Mouse (Mus musculus): ENCODE data around the gene Prdm11. TPM values are rescaled to one million over a fixed set of nuclear protein-coding genes. Genes with fewer than 3 reads are reported as not detected.
A peak's percentile ranks its signal among the peaks of the same experiment; 100 is the strongest.

Prdm11 gene
- total and polyA plus RNA-seq, 2 experiments from 2014 or later, result 2.6 to 12.2 TPM

DNA sequence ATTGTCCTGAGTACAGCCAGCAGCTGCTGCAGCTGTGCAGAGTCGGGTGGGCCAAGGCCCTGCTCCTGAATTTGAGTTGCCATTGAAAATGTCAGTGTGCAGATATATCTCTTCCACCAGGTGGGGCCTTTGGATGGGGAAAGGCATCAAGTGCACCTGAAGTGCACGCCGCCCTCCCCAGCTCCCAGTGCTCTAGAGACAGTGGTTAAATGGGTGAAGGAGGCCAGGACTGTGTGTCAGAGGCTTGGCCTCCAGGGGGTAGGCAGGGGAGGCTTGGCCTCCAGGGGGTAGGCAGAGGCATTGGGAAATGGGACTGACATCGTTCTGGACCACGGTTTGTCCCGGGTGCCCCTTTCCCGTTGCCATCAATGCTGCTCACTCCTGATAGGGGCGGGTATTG lies 79.7 kb downstream of the Prdm11 start:
- DNase-seq (ENCODE audit: low spot score), result no peak
- Histone ChIP-seq H3K4me1 (ENCODE audit: insufficient read depth, low read length) (peaks cover 3% of the 10 kb centered on the region; the same call in 1 of the 2 replicates), H3K9me3 (ENCODE audit: low read length) (no peaks in the 10 kb centered on the region), H3K36me3 (ENCODE audit: insufficient read depth, low read length) (0 out of 2 replicates have a peak, but pooled peaks cover 2% of the 10 kb centered on the region), H3K9ac (replicated peaks; ENCODE audit: low read length, poor library complexity, severe bottlenecking) (no peak overlapping the region), H3K27me3 (ENCODE audit: insufficient read depth, low read length) (no peaks in the 10 kb centered on the region), H3K27ac (ENCODE audit: low read depth, low read length) (no peak overlapping the region), H3K4me3 (ENCODE audit: low read depth, low read length) (no peak overlapping the region), H3K4me2 (ENCODE audit: low read depth, low read length, poor library complexity, severe bottlenecking) (no peak overlapping the region)
- WGBS, result 50% methylated on average over 8 of the region's 8 CpGs
- ATAC-seq (ENCODE audit: low FRiP score), result no peak
- peak; percentile 52 for TF ChIP-seq CTCF (IDR thresholded peaks at IDR 0.05)

DNA sequence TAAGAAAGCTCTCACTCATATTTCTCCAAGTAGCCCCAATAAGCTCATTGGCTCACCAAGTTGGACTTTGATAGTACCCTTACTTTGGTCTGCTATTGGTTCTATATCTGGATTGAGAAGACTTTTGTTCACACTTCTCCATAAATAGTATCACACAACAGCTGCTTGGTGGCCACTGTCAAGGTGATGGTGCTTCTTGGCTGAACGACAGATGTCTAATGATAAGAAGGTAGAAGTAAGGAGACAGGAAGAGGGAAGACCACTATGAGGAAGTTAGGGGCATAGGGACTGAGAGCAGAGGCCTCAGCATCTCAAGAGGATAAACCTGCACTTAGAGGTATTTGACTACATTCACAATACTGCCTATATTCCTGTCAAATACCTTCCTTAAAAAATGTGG lies 81.6 kb downstream of the Prdm11 start:
- 94% methylated on average over 1 of the region's 1 CpGs for WGBS
- DNase-seq (ENCODE audit: low spot score), result no peak
- H3K4me2 ChIP-seq (ENCODE audit: low read depth, low read length, poor library complexity, severe bottlenecking), result no peak overlapping the region

DNA sequence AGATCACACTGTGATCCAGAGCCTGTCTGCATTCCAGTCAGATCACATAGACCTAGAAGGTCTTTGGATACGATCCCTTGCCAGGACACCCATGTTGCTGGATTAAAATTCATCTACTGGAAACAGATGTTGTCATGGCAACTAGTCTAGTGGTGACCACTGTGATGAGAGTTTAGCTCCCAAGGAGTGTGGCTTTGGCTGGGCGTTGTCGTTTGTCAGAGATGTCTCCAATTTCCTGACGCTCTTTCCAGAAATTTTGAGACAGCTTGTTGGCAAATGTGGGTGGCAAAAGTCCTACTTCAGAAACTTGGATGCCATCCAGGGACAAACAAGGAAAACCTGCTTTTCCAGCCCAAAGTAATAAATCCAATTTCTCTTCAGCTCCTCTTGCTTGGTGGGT lies 87.3 kb downstream of the Prdm11 start:
- Histone ChIP-seq H3K4me1 (ENCODE audit: insufficient read depth, low read length) (no peaks in the 10 kb centered on the region), H3K4me3 (ENCODE audit: low read depth, low read length) (no peak overlapping the region), H3K27ac (ENCODE audit: low read depth, low read length) (no peak overlapping the region), H3K9me3 (ENCODE audit: low read length) (no peaks in the 10 kb centered on the region), H3K4me2 (ENCODE audit: low read depth, low read length, poor library complexity, severe bottlenecking) (no peak overlapping the region), H3K27me3 (ENCODE audit: insufficient read depth, low read length) (no peaks in the 10 kb centered on the region), H3K36me3 (ENCODE audit: insufficient read depth, low read length) (peaks cover 6% of the 10 kb centered on the region; the same call in 1 of the 2 replicates), H3K9ac (replicated peaks; ENCODE audit: low read length, poor library complexity, severe bottlenecking) (no peak overlapping the region)
- DNase-seq (ENCODE audit: low spot score) (peak; percentile 45), ATAC-seq (ENCODE audit: low FRiP score) (no peak)
- no peak for TF ChIP-seq CTCF (IDR thresholded peaks at IDR 0.05)
- WGBS, result 53% methylated on average over 4 of the region's 4 CpGs

More for the DNA sequence above, 81.6 kb downstream of the Prdm11 start:
- Histone ChIP-seq H3K27me3 (ENCODE audit: insufficient read depth, low read length) (no peaks in the 10 kb centered on the region), H3K9ac (replicated peaks; ENCODE audit: low read length, poor library complexity, severe bottlenecking) (no peak overlapping the region), H3K36me3 (ENCODE audit: insufficient read depth, low read length) (no peaks in the 10 kb centered on the region), H3K4me3 (ENCODE audit: low read depth, low read length) (no peak overlapping the region), H3K9me3 (ENCODE audit: low read length) (no peaks in the 10 kb centered on the region), H3K27ac (ENCODE audit: low read depth, low read length) (no peak overlapping the region), H3K4me1 (ENCODE audit: insufficient read depth, low read length) (peaks cover 3% of the 10 kb centered on the region; the same call in 1 of the 2 replicates)
- ATAC-seq (ENCODE audit: low FRiP score), result no peak
- no peak for TF ChIP-seq CTCF (IDR thresholded peaks at IDR 0.05)

DNA sequence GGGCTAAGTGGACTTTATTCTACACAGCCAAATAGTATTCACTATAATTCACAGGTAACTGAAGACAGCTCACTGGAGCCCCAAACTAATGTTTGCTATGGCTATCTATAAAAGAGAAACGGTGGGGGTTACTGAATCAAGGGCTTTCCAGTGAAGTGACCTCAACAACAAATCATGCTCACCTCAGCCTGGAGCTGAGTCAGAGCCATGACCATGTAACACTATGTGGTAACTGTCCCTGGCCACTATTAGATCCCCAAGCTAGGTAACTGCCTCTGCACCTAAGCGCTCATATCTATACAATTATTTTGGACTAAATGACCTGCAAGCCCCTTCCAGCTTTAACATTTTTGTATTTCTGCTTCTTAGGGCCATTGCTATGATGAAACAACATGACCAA lies 89.0 kb downstream of the Prdm11 start:
- ATAC-seq (ENCODE audit: low FRiP score) (no peak), DNase-seq (ENCODE audit: low spot score) (no peak)
- Histone ChIP-seq H3K9ac (replicated peaks; ENCODE audit: low read length, poor library complexity, severe bottlenecking) (no peak overlapping the region), H3K36me3 (ENCODE audit: insufficient read depth, low read length) (peaks cover 12% of the 10 kb centered on the region), H3K4me3 (ENCODE audit: low read depth, low read length) (no peak overlapping the region), H3K9me3 (ENCODE audit: low read length) (no peaks in the 10 kb centered on the region), H3K4me1 (ENCODE audit: insufficient read depth, low read length) (no peaks in the 10 kb centered on the region), H3K27me3 (ENCODE audit: insufficient read depth, low read length) (no peaks in the 10 kb centered on the region), H3K27ac (ENCODE audit: low read depth, low read length) (no peak overlapping the region), H3K4me2 (ENCODE audit: low read depth, low read length, poor library complexity, severe bottlenecking) (no peak overlapping the region)
- TF ChIP-seq CTCF (IDR thresholded peaks at IDR 0.05), result no peak
- WGBS, result 92% methylated on average over 2 of the region's 2 CpGs

DNA sequence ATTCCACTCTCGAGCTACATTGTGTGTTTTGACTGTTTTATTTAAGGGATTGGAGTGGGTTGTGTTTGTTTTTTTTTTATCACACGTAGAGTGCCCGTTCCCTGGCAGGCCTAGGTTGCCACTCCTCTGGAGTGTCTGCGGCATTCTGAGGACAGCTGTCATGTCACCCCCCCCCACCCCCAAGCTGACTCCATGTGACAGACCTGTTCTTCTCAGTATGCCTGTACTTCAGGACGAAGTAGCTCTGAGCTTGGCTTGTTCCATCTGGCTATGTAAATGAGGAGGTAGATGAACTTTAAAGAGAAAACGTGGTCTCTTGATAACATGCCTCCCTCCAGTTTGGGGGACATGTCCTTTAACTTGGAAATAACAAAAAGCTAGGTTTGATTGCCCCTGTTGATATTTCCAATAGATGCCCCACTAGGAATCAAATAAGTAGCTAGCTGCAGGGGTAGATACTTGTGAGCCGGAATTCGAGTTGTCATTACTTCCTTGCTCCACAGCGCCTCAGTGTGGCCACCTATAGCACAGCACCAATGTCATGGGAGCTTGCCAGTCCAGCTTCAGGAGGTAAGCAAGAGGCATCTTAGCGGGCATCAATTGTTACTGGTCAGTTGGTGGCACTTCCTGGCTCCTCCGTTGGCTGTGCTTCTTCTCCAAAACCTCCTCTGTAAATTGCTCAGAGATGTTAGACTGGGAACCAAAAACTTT lies 91.4 kb downstream of the Prdm11 start:
- no peak for ATAC-seq (ENCODE audit: low FRiP score)
- peak; percentile 82 for TF ChIP-seq CTCF (IDR thresholded peaks at IDR 0.05)
- Histone ChIP-seq H3K36me3 (ENCODE audit: insufficient read depth, low read length) (peaks cover 12% of the 10 kb centered on the region), H3K4me2 (ENCODE audit: low read depth, low read length, poor library complexity, severe bottlenecking) (no peak overlapping the region), H3K27ac (ENCODE audit: low read depth, low read length) (no peak overlapping the region), H3K27me3 (ENCODE audit: insufficient read depth, low read length) (no peaks in the 10 kb centered on the region), H3K9me3 (ENCODE audit: low read length) (no peaks in the 10 kb centered on the region), H3K4me1 (ENCODE audit: insufficient read depth, low read length) (no peaks in the 10 kb centered on the region), H3K4me3 (ENCODE audit: low read depth, low read length) (no peak overlapping the region), H3K9ac (replicated peaks; ENCODE audit: low read length, poor library complexity, severe bottlenecking) (no peak overlapping the region)
- peak; percentile 75 for DNase-seq (ENCODE audit: low spot score)
- 41% methylated on average over 11 of the region's 11 CpGs for WGBS

DNA sequence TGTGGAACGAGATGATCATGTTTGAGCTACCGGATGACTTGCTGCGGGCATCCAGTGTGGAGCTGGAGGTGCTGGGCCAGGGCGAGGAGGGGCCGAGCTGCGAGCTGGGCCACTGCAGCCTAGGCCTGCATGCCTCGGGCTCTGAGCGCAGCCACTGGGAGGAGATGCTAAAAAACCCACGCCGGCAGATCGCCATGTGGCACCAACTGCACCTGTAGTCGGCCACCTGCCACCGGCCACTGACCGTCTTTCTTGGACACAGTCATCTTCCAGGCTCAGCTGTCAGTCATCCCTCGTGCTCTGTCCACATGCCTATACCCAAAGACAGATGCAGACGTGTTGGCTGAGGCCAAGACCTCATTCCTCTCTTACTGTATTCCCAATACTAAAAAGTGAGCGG lies 92.5 kb downstream of the Prdm11 start:
- no peak for TF ChIP-seq CTCF (IDR thresholded peaks at IDR 0.05)
- Histone ChIP-seq H3K4me1 (ENCODE audit: insufficient read depth, low read length) (no peaks in the 10 kb centered on the region), H3K27ac (ENCODE audit: low read depth, low read length) (no peak overlapping the region), H3K9me3 (ENCODE audit: low read length) (no peaks in the 10 kb centered on the region), H3K27me3 (ENCODE audit: insufficient read depth, low read length) (no peaks in the 10 kb centered on the region), H3K4me2 (ENCODE audit: low read depth, low read length, poor library complexity, severe bottlenecking) (no peak overlapping the region), H3K4me3 (ENCODE audit: low read depth, low read length) (no peak overlapping the region), H3K9ac (replicated peaks; ENCODE audit: low read length, poor library complexity, severe bottlenecking) (no peak overlapping the region), H3K36me3 (ENCODE audit: insufficient read depth, low read length) (peaks cover 12% of the 10 kb centered on the region)
- 91% methylated on average over 17 of the region's 17 CpGs for WGBS
- DNase-seq (ENCODE audit: low spot score) (no peak), ATAC-seq (ENCODE audit: low FRiP score) (no peak)

Measured in midbrain, postnatal 0 days (tissue).